In genomic region chr1:180541883-180542711, GRCm38 (mm10) we compare ENCODE assay signal across 1 mouse cellular context.
TF ChIP-seq lines count a peak whose summit lies in the region.

No protein-coding gene starts in this region.

TF ChIP-seq in MEL, 35 proteins besides CTCF, POLR2A, EP300 and RAD21 (continued from another document):
- TF ChIP-seq USF2 (IDR thresholded peaks at IDR 0.05; ENCODE audit: borderline replicate concordance in 1 of 2, insufficient read depth in 1 of 2, low read depth in 1 of 2, low read length in 2 of 2) = no peak
- no peak for TF ChIP-seq MYB (IDR thresholded peaks at IDR 0.05; ENCODE audit: low read depth, low read length)
- no peak for TF ChIP-seq SIN3A (IDR thresholded peaks at IDR 0.05; ENCODE audit: low read length)
- TF ChIP-seq POLR2AphosphoS2 (IDR thresholded peaks at IDR 0.05; ENCODE audit: low read length) = no peak
- no peak for TF ChIP-seq MXI1 (IDR thresholded peaks at IDR 0.05; ENCODE audit: low read depth, low read length)
- TF ChIP-seq HCFC1 (IDR thresholded peaks at IDR 0.05; ENCODE audit: low read depth, low read length) = no peak
- no peak for TF ChIP-seq SMC3 (IDR thresholded peaks at IDR 0.05; ENCODE audit: low read depth, low read length)
- TF ChIP-seq BHLHE40 (IDR thresholded peaks at IDR 0.05; ENCODE audit: borderline replicate concordance, low read depth, low read length) = no peak
- TF ChIP-seq NELFE (IDR thresholded peaks at IDR 0.05; ENCODE audit: low read depth, low read length) = no peak
- TF ChIP-seq KAT2A (conservative IDR thresholded peaks at IDR 0.05; ENCODE audit: low read depth, low read length) = no peak
